ENCODE assay signal across 18 mouse cellular contexts in the genomic region with DNA sequence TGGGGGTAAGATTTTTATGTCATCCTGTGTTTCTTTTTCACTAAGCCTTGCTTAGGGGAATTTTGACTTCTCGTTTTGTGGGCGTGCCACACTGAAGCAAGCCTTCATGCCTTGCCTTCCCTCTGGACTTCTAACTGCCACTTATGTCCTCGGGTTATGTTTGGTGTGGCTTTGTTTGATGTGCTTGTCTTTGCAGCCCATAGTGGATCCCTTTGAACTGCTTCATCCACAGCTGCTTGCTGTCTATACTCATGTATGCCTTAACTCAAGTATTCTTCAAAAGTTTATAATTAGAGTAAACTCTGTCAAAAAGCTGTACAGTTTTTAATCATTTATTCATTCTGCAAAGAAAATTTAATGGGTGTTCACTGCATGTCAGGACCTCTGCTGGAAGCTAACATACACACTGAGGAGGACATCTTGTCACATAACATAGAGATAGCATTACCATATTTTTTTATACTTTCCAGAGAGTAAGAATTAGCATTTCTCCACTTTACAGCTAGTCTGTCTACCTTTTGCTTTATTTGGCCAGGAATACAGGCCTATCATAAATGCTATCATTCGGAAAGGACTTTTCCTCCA.
"Had no signal": no experiment of that assay in that cellular context is flagged by ENCODE, and none has a peak within 500 bp of the region (broad histone marks: within the 10 kb centered on the region; RNA-seq: fewer than 3 reads in every experiment).

No protein-coding gene starts in this region.

- H3K27ac ChIP-seq: liver, embryonic 12.5 days; liver, embryonic 14.5 days; midbrain, embryonic 10.5 days; midbrain, embryonic 13.5 days; midbrain, embryonic 15.5 days; neural tube, embryonic 13.5 days; neural tube, embryonic 15.5 days had no signal

- H3K36me3 ChIP-seq: liver, embryonic 12.5 days; midbrain, embryonic 10.5 days; midbrain, embryonic 13.5 days; midbrain, embryonic 15.5 days; neural tube, embryonic 13.5 days; neural tube, embryonic 15.5 days had no signal

- H3K4me2 ChIP-seq: liver, embryonic 12.5 days; midbrain, embryonic 13.5 days; midbrain, embryonic 15.5 days; neural tube, embryonic 13.5 days; neural tube, embryonic 15.5 days had no signal

- DNase-seq: lung, adult 2 months; lung, postnatal 4 days; retina, postnatal 1 day; right cerebral cortex, adult 18-20 months; right cerebral cortex, postnatal 25 days; right cerebral cortex, postnatal 4 days; spleen, adult 18-20 months; thymus, adult 18-20 months; thymus, postnatal 14 days; thymus, postnatal 36 days had no signal

- H3K9me3 ChIP-seq: liver, embryonic 12.5 days; midbrain, embryonic 10.5 days; midbrain, embryonic 13.5 days; midbrain, embryonic 15.5 days; neural tube, embryonic 13.5 days; neural tube, embryonic 15.5 days had no signal

- H3K27me3 ChIP-seq: liver, embryonic 12.5 days; midbrain, embryonic 13.5 days; midbrain, embryonic 15.5 days; neural tube, embryonic 13.5 days; neural tube, embryonic 15.5 days had no signal

- H3K9ac ChIP-seq: liver, embryonic 12.5 days; liver, embryonic 14.5 days; midbrain, embryonic 13.5 days; midbrain, embryonic 15.5 days; neural tube, embryonic 13.5 days; neural tube, embryonic 15.5 days had no signal

- ATAC-seq: liver, embryonic 12.5 days; midbrain, embryonic 13.5 days; midbrain, embryonic 15.5 days had no signal

- H3K4me1 ChIP-seq: liver, embryonic 12.5 days had no signal

- H3K4me3 ChIP-seq: liver, embryonic 12.5 days; midbrain, embryonic 10.5 days; midbrain, embryonic 13.5 days; midbrain, embryonic 15.5 days; myocyte; neural tube, embryonic 13.5 days; neural tube, embryonic 15.5 days had no signal
